Mouse (Mus musculus) embryonic stem cell, embryonic (primary cell): Measurements from ENCODE around the gene Gabrq.

ENCODE experiments used
- CTCF ChIA-PET, 4 experiments: fragments of 300-600 bp in 2 of 4; fragments of 350-600 bp in 2 of 4; sonication (Branson Sonifier 250); formaldehyde crosslinking; loops; one replicate each; lab custom pipeline; 2022; ENCODE audit warnings: inconsistent platforms in 2 of 4; lab: Charles Lee
- POLR2A ChIA-PET, 4 experiments: fragments of 300-600 bp in 2 of 4; fragments of 350-600 bp in 2 of 4; sonication (Branson Sonifier 250); formaldehyde crosslinking; loops; one replicate each; lab custom pipeline; 2022; ENCODE audit warnings: antibody characterized with exemption in 4 of 4, inconsistent platforms in 1 of 4; lab: Charles Lee

The Gabrq gene

DNA sequence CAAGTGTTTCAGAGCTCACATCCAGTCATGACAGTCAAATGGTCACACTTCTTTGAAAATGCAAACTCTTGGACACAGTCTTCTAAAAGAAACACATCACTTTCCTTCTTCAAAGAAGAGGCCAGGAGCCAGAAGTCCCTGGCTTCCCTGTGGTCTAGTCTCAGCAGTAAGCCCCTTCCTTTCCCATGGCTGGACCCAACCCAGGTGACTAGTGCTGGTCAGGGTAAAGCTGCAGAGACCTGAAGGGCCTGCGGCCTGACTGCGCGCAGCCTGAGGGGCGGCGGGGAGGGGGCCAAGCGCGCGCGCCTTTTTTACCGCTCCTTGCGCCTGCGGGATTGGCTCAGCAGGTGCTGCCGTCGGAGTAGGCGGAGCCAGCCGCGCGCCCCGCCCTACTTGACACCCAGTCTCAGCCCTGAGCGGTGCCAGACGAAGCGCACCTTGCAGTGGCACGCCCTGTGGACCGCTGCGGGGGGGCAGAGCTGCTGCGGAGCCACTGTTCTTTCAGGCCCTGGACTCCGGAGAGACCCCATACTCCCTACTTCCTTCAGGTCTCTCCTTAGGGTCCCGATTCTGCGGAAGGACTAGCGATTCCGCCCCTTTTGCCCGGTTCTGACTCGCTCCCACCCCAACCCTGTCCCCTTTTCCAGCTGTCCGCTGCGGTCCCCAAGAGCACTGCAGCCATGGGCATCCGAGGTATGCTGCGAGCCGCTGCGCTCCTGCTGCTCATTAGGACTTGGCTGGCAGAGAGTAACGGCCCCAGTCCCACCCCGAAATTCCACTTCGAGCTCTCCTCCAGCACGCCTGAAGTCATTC, at the start of gene Gabrq:
Gene Gabrq (plus strand): TSS at position 403 of the 813 bp plus-strand sequence.
- ChIA-PET CTCF (interaction anchor here in 1 of 4 experiments (0.6 kb wide), 1 partner anchor 608 kb away, joined by 5 read pairs; no protein-coding TSS in a partner anchor), POLR2A (interaction anchor here in 1 of 4 experiments (0.6 kb wide), 1 partner anchor 979 kb away, joined by 3 read pairs; no protein-coding TSS in a partner anchor)

DNA sequence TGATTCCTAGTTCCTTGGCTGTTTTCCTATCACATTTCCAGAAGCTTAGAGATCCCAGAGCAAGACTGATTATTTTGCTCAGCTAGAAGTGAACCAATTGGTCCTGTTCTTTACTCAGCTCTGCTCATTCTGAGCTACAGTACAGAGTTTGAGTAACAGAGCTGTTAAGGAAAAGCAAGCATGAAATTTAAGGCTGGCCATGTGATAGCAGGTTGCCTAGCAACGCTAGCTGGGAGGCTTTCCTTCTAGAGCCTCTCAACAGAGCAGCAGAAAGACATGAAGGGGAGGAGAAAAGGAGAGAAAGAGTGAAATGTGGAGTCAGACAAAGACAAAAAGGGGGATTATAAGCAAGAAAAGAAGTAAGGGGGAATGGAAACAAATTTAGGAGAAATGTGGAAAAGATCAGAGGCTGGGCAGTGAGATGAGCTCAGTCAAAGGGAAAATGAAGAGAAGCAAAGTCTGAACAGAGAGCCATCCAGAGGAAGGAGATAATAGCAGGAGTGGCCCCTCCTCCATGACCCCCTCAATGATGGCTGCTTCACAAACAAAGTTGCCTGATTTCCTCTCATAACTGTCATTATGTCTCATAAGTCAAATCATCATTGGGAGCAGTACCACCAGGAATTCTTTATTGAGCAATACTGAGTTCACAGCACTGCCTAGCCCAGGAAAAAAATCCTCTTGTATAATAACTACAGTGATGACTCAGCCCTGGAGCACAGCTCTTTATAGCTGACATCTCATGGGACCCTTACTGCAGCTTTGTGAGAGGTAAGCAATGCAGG, 36.0 kb upstream of the Gabrq start:
- CTCF ChIA-PET = no interaction called here
- POLR2A ChIA-PET = no interaction called here

DNA sequence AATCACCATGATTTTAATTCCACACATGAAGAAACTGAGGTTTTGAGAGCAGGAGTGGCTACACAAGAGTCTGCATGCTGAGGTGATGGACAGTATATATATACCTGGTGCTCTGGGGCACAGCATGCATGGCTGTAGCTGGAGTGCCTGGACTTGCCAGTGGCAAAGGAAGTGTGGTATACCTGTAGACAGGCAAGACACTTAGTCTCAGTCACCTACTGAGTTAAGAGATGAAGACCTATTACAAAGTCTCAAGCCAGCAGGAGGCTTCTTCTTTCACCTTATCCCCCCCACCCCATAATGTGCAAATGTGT, 35.5 kb upstream of the Gabrq start:
- ChIA-PET CTCF (no interaction called here), POLR2A (no interaction called here)

- ChIA-PET CTCF (interaction anchor here in 2 of 4 experiments (0.6 to 1.0 kb wide), 2 partner anchors 89 to 797 kb away, joined by 3 to 6 read pairs; no protein-coding TSS in a partner anchor), POLR2A (no interaction called here)
Measured at GRCm38 (mm10) chrX:72819594-72819993, 5.4 kb upstream of the Gabrq start.

DNA sequence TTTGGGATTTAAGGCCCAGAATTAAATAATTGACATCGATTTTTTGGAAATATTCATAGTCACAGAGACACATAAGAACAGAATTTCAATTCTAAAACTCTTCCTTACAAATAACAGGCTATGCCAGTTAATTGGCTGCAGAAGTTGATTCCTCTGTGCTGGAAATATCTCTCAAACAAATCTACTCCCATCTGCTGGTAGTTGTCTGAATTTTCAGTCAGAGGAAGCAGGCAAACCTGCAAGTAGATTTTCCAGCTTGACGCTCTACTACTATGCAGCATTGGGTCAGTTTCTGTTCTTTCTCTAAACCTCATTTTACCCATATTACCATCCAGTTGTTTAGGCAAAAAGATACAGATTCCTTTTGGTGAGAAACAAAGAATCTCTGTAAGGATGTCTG, 1.7 kb upstream of the Gabrq start:
- POLR2A ChIA-PET = no interaction called here
- CTCF ChIA-PET = no interaction called here

GRCm38 (mm10) chrX:72825589-72825905, 569 bp downstream of the Gabrq start:
- ChIA-PET POLR2A (interaction anchor here in 1 of 4 experiments (0.6 kb wide), 1 partner anchor 978 kb away, joined by 3 read pairs; no protein-coding TSS in a partner anchor), CTCF (interaction anchor here in 1 of 4 experiments (0.6 kb wide), 1 partner anchor 608 kb away, joined by 5 read pairs; no protein-coding TSS in a partner anchor)
